Mouse (Mus musculus) lung, adult 2 months (tissue): ENCODE measurements around the gene BC067074. TPM values are rescaled to one million over a fixed set of nuclear protein-coding genes. Genes with fewer than 3 reads are reported as not detected.

Experiments used
- DNase-seq: peaks from one replicate; pipeline ENCODE4 v3.0.0; 2022
- H3K4me1 ChIP-seq: fragments of 200-500 bp; 2 replicates; pipeline ENCODE4 v1.6.1; 2011; ENCODE audit warnings: low read length; ENCODE audit not compliant: control insufficient read depth, insufficient read depth
- H3K4me3 ChIP-seq: fragments of 200-500 bp; replicated peaks from 2 replicates; pipeline ENCODE3; 2011; ENCODE audit warnings: low read depth, mild to moderate bottlenecking, control low read depth, low read length; ENCODE audit errors: extremely low read depth
- CTCF ChIP-seq: fragments of 200-500 bp; IDR thresholded peaks from 2 replicates; pipeline ENCODE4 v1.5.1; 2011; ENCODE audit warnings: mild to moderate bottlenecking, low read length, control low read depth; ENCODE audit not compliant: insufficient read depth
- POLR2A ChIP-seq: fragments of 200-500 bp; IDR thresholded peaks from 2 replicates; pipeline ENCODE4 v1.6.1; 2011; ENCODE audit warnings: low read depth, mild to moderate bottlenecking, control low read depth, low read length, borderline replicate concordance; ENCODE audit errors: extremely low read depth
- WGBS: fragments of 180-500 bp; shearing (Covaris S2); methylation state at CpG from one replicate; pipeline ENCODE4 v1.1.7; 2018; 5-methylcytosine and 5-hydroxymethylcytosine counted together
- polyA plus RNA-seq: library from polyadenylated mRNA; depleted of rRNA; stranded (reverse); fragments of >200 nt; gene quantifications from 2 replicates; pipeline ENCODE4 v1.2.3, GENCODE M21; 2012; rRNA removed

BC067074 gene
- polyA plus RNA-seq, 1 experiment: 6.2 TPM

GRCm38 (mm10) chr13:113423825-113424224 lies 130.9 kb downstream of the BC067074 start:
- Histone ChIP-seq H3K4me3 (no peak overlapping the region), H3K4me1 (no peaks in the 10 kb centered on the region; the same call in none of the 2 replicates)
- TF ChIP-seq CTCF (no peak), POLR2A (no peak)
- DNase-seq: no peak
- WGBS: 86% methylated on average over 7 of the region's 7 CpGs

GRCm38 (mm10) chr13:113425907-113426306 lies 132.9 kb downstream of the BC067074 start:
- WGBS: 95% methylated on average over 4 of the region's 4 CpGs
- no peaks in the 10 kb centered on the region; the same call in 1 of the 2 replicates for H3K4me1 ChIP-seq
- no peak overlapping the region for H3K4me3 ChIP-seq
- TF ChIP-seq POLR2A (no peak), CTCF (no peak)
- no peak for DNase-seq

Other genes starting within 250 kb of the BC067074 start
- gene Gpx8, start 246.7 kb upstream of the BC067074 start, polyA plus RNA-seq: 6.8 and 10.6 TPM in 2 replicates
- gene Gzma, start 192.2 kb upstream of the BC067074 start, polyA plus RNA-seq: 6.1 and 6.4 TPM in 2 replicates
- 5.7 and 12.2 TPM in 2 replicates for gene Esm1, start 83.5 kb upstream of the BC067074 start, polyA plus RNA-seq
- gene Gzmk, start 67.3 kb upstream of the BC067074 start, polyA plus RNA-seq: 0.11 TPM in 1 of 2 replicates, not detected in the other